ENCODE assay signal across 11 mouse cellular contexts in genomic region chr1:165848881-165849280, GRCm38 (mm10).
A peak's percentile ranks its signal among the peaks of the same experiment; 100 is the strongest.
DNase-seq lines count a peak whose midpoint lies in the region; ATAC-seq and TF ChIP-seq lines count a peak whose summit lies in the region.
"Had no signal": no experiment of that assay in that cellular context is flagged by ENCODE, and none has a peak within 500 bp of the region (broad histone marks: within the 10 kb centered on the region; RNA-seq: fewer than 3 reads in every experiment).

No protein-coding gene starts in this region.

- H3K4me3 ChIP-seq in stomach, embryonic 15.5 days (replicated peaks): no peak overlapping the region
- H3K4me3 ChIP-seq in stomach, postnatal 0 days (ENCODE audit: low read depth, low read length): no peak overlapping the region
- H3K4me3 ChIP-seq in midbrain, embryonic 16.5 days (ENCODE audit: low read depth, low read length): no peak overlapping the region
- H3K4me3 ChIP-seq in midbrain, embryonic 13.5 days (replicated peaks): no peak overlapping the region
- H3K4me3 ChIP-seq: embryonic facial prominence, embryonic 13.5 days; hindbrain, embryonic 12.5 days; midbrain, embryonic 10.5 days had no signal

- peaks cover 8% of the 10 kb centered on the region; the same call in 1 of the 2 replicates for H3K27me3 ChIP-seq in stomach, embryonic 15.5 days (replicated peaks)
- no peaks in the 10 kb centered on the region for H3K27me3 ChIP-seq in stomach, postnatal 0 days (ENCODE audit: control insufficient read depth, insufficient read depth, low read length)
- peaks cover 8% of the 10 kb centered on the region for H3K27me3 ChIP-seq in midbrain, embryonic 16.5 days (ENCODE audit: control insufficient read depth, insufficient read depth, low read depth, low read length)
- peaks cover 64% of the 10 kb centered on the region for H3K27me3 ChIP-seq in midbrain, embryonic 13.5 days

- no peaks in the 10 kb centered on the region for H3K36me3 ChIP-seq in stomach, embryonic 15.5 days
- H3K36me3 ChIP-seq in stomach, postnatal 0 days (ENCODE audit: control insufficient read depth, insufficient read depth, low read length): no peaks in the 10 kb centered on the region
- H3K36me3 ChIP-seq in midbrain, embryonic 16.5 days (ENCODE audit: control insufficient read depth, insufficient read depth, low read length): no peaks in the 10 kb centered on the region
- no peaks in the 10 kb centered on the region for H3K36me3 ChIP-seq in midbrain, embryonic 13.5 days
- H3K36me3 ChIP-seq: embryonic facial prominence, embryonic 13.5 days; hindbrain, embryonic 12.5 days; midbrain, embryonic 10.5 days had no signal

- H3K9me3 ChIP-seq in stomach, embryonic 15.5 days: no peaks in the 10 kb centered on the region
- no peaks in the 10 kb centered on the region for H3K9me3 ChIP-seq in stomach, postnatal 0 days (ENCODE audit: control insufficient read depth, low read length)
- H3K9me3 ChIP-seq in midbrain, embryonic 16.5 days (replicated peaks; ENCODE audit: control insufficient read depth, low read length, poor library complexity, severe bottlenecking): no peaks in the 10 kb centered on the region
- no peaks in the 10 kb centered on the region for H3K9me3 ChIP-seq in midbrain, embryonic 13.5 days
- H3K9me3 ChIP-seq: embryonic facial prominence, embryonic 13.5 days; hindbrain, embryonic 12.5 days; midbrain, embryonic 10.5 days had no signal

- WGBS in stomach, embryonic 15.5 days: 57% methylated on average over 4 of the region's 4 CpGs
- WGBS in stomach, postnatal 0 days: 63% methylated on average over 4 of the region's 4 CpGs
- WGBS in midbrain, embryonic 16.5 days: 79% methylated on average over 4 of the region's 4 CpGs
- WGBS in midbrain, embryonic 13.5 days: 80% methylated on average over 4 of the region's 4 CpGs

- DNase-seq in stomach, postnatal 0 days (ENCODE audit: low spot score): no peak
- DNase-seq in adrenal gland, postnatal 4 days (ENCODE audit: low spot score in 2 of 2): no peak
- DNase-seq: kidney, postnatal 36 days had no signal

- no peak overlapping the region for H3K4me2 ChIP-seq in stomach, embryonic 15.5 days
- no peak overlapping the region for H3K4me2 ChIP-seq in stomach, postnatal 0 days (replicated peaks; ENCODE audit: low read depth)
- no peak overlapping the region for H3K4me2 ChIP-seq in midbrain, embryonic 16.5 days (ENCODE audit: low read length)
- H3K4me2 ChIP-seq in midbrain, embryonic 13.5 days (replicated peaks): no peak overlapping the region
- H3K4me2 ChIP-seq: embryonic facial prominence, embryonic 13.5 days; hindbrain, embryonic 12.5 days had no signal

- peak overlapping the region; percentile 51; the same call in 1 of the 2 replicates for H3K27ac ChIP-seq in stomach, embryonic 15.5 days
- H3K27ac ChIP-seq in stomach, postnatal 0 days (replicated peaks): no peak overlapping the region
- H3K27ac ChIP-seq in midbrain, embryonic 16.5 days (ENCODE audit: low read length): no peak overlapping the region
- no peak overlapping the region for H3K27ac ChIP-seq in midbrain, embryonic 13.5 days
- H3K27ac ChIP-seq: embryonic facial prominence, embryonic 13.5 days; hindbrain, embryonic 12.5 days had no signal

- TF ChIP-seq CTCF in stomach, postnatal 0 days (IDR thresholded peaks at IDR 0.05; ENCODE audit: low read depth): no peak

- no peak for ATAC-seq in stomach, embryonic 15.5 days (ENCODE audit: insufficient read depth, low FRiP score, low read depth)
- no peak for ATAC-seq in stomach, postnatal 0 days (ENCODE audit: low FRiP score, low TSS enrichment)
- ATAC-seq in granulocyte monocyte progenitor cell, adult 5-6 weeks (replicated peaks; ENCODE audit: poor library complexity, severe bottlenecking): peak; percentile 29
- peak; percentile 14; the same call in 1 of the 2 replicates for ATAC-seq in megakaryocyte progenitor cell, adult 5-6 weeks (replicated peaks; ENCODE audit: poor library complexity)
- ATAC-seq in midbrain, embryonic 16.5 days: no peak
- no peak for ATAC-seq in midbrain, embryonic 13.5 days

- H3K4me1 ChIP-seq in stomach, embryonic 15.5 days: peaks cover 21% of the 10 kb centered on the region
- H3K4me1 ChIP-seq in stomach, postnatal 0 days (replicated peaks; ENCODE audit: control insufficient read depth, insufficient read depth): no peaks in the 10 kb centered on the region
- peaks cover 16% of the 10 kb centered on the region for H3K4me1 ChIP-seq in midbrain, embryonic 16.5 days (ENCODE audit: control insufficient read depth, insufficient read depth, low read length)
- H3K4me1 ChIP-seq in midbrain, embryonic 13.5 days (replicated peaks): peaks cover 34% of the 10 kb centered on the region

- no peak for TF ChIP-seq EP300 in stomach, postnatal 0 days (optimal IDR thresholded peaks at IDR 0.05)

- H3K9ac ChIP-seq in stomach, embryonic 15.5 days: no peak overlapping the region
- H3K9ac ChIP-seq in stomach, postnatal 0 days (ENCODE audit: low read length): no peak overlapping the region
- H3K9ac ChIP-seq in midbrain, embryonic 16.5 days (ENCODE audit: low read depth, low read length): no peak overlapping the region
- no peak overlapping the region for H3K9ac ChIP-seq in midbrain, embryonic 13.5 days (replicated peaks)
- H3K9ac ChIP-seq: embryonic facial prominence, embryonic 13.5 days; hindbrain, embryonic 12.5 days had no signal

Comparison
In these comparisons a context has a peak if more than half of its experiments do, and no peak if none do; other contexts are left out.
1. ATAC-seq: peak in granulocyte monocyte progenitor cell, adult 5-6 weeks (single experiment) and megakaryocyte progenitor cell, adult 5-6 weeks (single experiment); none in stomach, embryonic 15.5 days (single experiment), stomach, postnatal 0 days (single experiment), midbrain, embryonic 16.5 days (single experiment) and midbrain, embryonic 13.5 days (single experiment).